In the genomic region with DNA sequence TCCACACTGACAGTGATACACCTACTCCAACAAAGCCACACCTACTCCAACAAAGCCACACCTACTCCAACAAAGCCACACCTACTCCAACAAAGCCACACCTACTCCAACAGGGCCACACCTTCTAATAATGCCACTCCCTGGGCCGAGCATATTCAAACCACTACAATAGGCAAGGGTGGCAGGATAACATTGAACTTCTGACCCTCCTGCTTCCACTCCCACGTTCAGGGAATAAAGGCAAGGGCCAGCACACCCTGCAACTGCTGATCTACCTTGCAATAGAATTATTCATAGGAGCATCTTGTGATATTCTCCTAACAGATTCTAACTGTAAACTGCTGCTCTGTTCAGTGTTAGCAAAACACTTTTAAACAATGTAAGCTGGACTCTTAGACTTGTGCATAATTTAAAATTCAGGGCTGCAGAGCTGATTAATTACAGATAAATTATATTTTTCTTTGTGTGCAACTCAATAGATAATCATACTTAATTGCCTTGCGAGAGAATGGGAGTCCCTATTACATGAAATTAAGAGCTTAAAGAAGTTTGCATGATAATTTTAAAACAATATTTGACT, we compare ENCODE assay signal across 21 mouse cellular contexts.
A peak's percentile ranks its signal among the peaks of the same experiment; 100 is the strongest.
DNase-seq lines count a peak whose midpoint lies in the region; ATAC-seq lines count a peak whose summit lies in the region.
"Had no signal": no experiment of that assay in that cellular context is flagged by ENCODE, and none has a peak within 500 bp of the region (broad histone marks: within the 10 kb centered on the region; RNA-seq: fewer than 3 reads in every experiment).

No protein-coding gene starts in this region.

- no peak overlapping the region for H3K4me3 ChIP-seq in forebrain, embryonic 14.5 days (ENCODE audit: low read depth, low read length)
- H3K4me3 ChIP-seq in forebrain, embryonic 13.5 days, result no peak overlapping the region
- no peak overlapping the region for H3K4me3 ChIP-seq in forebrain, embryonic 16.5 days (replicated peaks; ENCODE audit: low read length)
- no peak overlapping the region for H3K4me3 ChIP-seq in forebrain, embryonic 12.5 days (replicated peaks)
- H3K4me3 ChIP-seq: embryonic facial prominence, embryonic 10.5 days; embryonic facial prominence, embryonic 12.5 days had no signal

- no peaks in the 10 kb centered on the region for H3K27me3 ChIP-seq in forebrain, embryonic 14.5 days (replicated peaks; ENCODE audit: control insufficient read depth, insufficient read depth, low read length)
- no peaks in the 10 kb centered on the region for H3K27me3 ChIP-seq in forebrain, embryonic 13.5 days
- no peaks in the 10 kb centered on the region for H3K27me3 ChIP-seq in forebrain, embryonic 16.5 days (replicated peaks; ENCODE audit: control insufficient read depth, insufficient read depth, low read length)
- H3K27me3 ChIP-seq in forebrain, embryonic 12.5 days, result no peaks in the 10 kb centered on the region
- H3K27me3 ChIP-seq: CH12.LX; embryonic facial prominence, embryonic 12.5 days had no signal

- peak; percentile 58 for ATAC-seq in forebrain, embryonic 14.5 days
- no peak for ATAC-seq in forebrain, embryonic 13.5 days
- peak; percentile 61 for ATAC-seq in forebrain, embryonic 16.5 days
- ATAC-seq in forebrain, embryonic 12.5 days (ENCODE audit: low FRiP score), result no peak
- ATAC-seq: CD4-positive, CD25-positive, alpha-beta regulatory T cell, adult 4 months; forebrain, postnatal 0 days had no signal

- H3K4me1 ChIP-seq in forebrain, embryonic 14.5 days (ENCODE audit: control insufficient read depth, insufficient read depth, low read length), result 0 out of 2 replicates have a peak, but pooled peaks cover 3% of the 10 kb centered on the region
- peaks cover 7% of the 10 kb centered on the region; the same call in 1 of the 2 replicates for H3K4me1 ChIP-seq in forebrain, embryonic 13.5 days
- peaks cover 10% of the 10 kb centered on the region for H3K4me1 ChIP-seq in forebrain, embryonic 16.5 days (replicated peaks; ENCODE audit: control insufficient read depth, insufficient read depth, low read length)
- H3K4me1 ChIP-seq in forebrain, embryonic 12.5 days, result peaks cover 5% of the 10 kb centered on the region
- H3K4me1 ChIP-seq: embryonic facial prominence, embryonic 10.5 days had no signal

- H3K9me3 ChIP-seq in forebrain, embryonic 14.5 days (replicated peaks; ENCODE audit: control insufficient read depth, low read length), result no peaks in the 10 kb centered on the region
- no peaks in the 10 kb centered on the region for H3K9me3 ChIP-seq in forebrain, embryonic 13.5 days (replicated peaks)
- no peaks in the 10 kb centered on the region for H3K9me3 ChIP-seq in forebrain, embryonic 16.5 days (ENCODE audit: control insufficient read depth, low read length)
- H3K9me3 ChIP-seq in forebrain, embryonic 12.5 days, result no peaks in the 10 kb centered on the region
- H3K9me3 ChIP-seq: embryonic facial prominence, embryonic 10.5 days; embryonic facial prominence, embryonic 12.5 days had no signal

- no peaks in the 10 kb centered on the region for H3K36me3 ChIP-seq in forebrain, embryonic 14.5 days (ENCODE audit: control insufficient read depth, insufficient read depth, low read length)
- no peaks in the 10 kb centered on the region for H3K36me3 ChIP-seq in forebrain, embryonic 13.5 days (ENCODE audit: poor library complexity, severe bottlenecking)
- H3K36me3 ChIP-seq in forebrain, embryonic 16.5 days (ENCODE audit: control insufficient read depth, insufficient read depth), result no peaks in the 10 kb centered on the region
- H3K36me3 ChIP-seq in forebrain, embryonic 12.5 days (replicated peaks), result no peaks in the 10 kb centered on the region
- H3K36me3 ChIP-seq: embryonic facial prominence, embryonic 10.5 days; embryonic facial prominence, embryonic 12.5 days had no signal

- H3K4me2 ChIP-seq in forebrain, embryonic 14.5 days (ENCODE audit: low read length), result no peak overlapping the region
- H3K4me2 ChIP-seq in forebrain, embryonic 13.5 days, result no peak overlapping the region
- H3K4me2 ChIP-seq in forebrain, embryonic 16.5 days (ENCODE audit: low read length), result no peak overlapping the region
- no peak overlapping the region for H3K4me2 ChIP-seq in forebrain, embryonic 12.5 days
- H3K4me2 ChIP-seq: embryonic facial prominence, embryonic 12.5 days had no signal

- H3K9ac ChIP-seq in forebrain, embryonic 14.5 days (ENCODE audit: low read length), result no peak overlapping the region
- no peak overlapping the region for H3K9ac ChIP-seq in forebrain, embryonic 13.5 days
- H3K9ac ChIP-seq in forebrain, embryonic 16.5 days (replicated peaks; ENCODE audit: low read depth, low read length), result no peak overlapping the region
- no peak overlapping the region for H3K9ac ChIP-seq in forebrain, embryonic 12.5 days
- H3K9ac ChIP-seq: embryonic facial prominence, embryonic 12.5 days; forebrain, postnatal 0 days had no signal

- no peak overlapping the region for H3K27ac ChIP-seq in forebrain, embryonic 14.5 days (ENCODE audit: low read depth, low read length)
- H3K27ac ChIP-seq in forebrain, embryonic 13.5 days, result no peak overlapping the region
- H3K27ac ChIP-seq in forebrain, embryonic 16.5 days (ENCODE audit: low read length), result no peak overlapping the region
- H3K27ac ChIP-seq in forebrain, embryonic 12.5 days, result no peak overlapping the region
- H3K27ac ChIP-seq: embryonic facial prominence, embryonic 10.5 days; embryonic facial prominence, embryonic 12.5 days had no signal

- WGBS in forebrain, embryonic 14.5 days, result 61% methylated on average over 3 of the region's 3 CpGs
- WGBS in forebrain, embryonic 13.5 days, result 50% methylated on average over 3 of the region's 3 CpGs
- WGBS in forebrain, embryonic 16.5 days, result 55% methylated on average over 3 of the region's 3 CpGs
- 54% methylated on average over 3 of the region's 3 CpGs for WGBS in forebrain, embryonic 12.5 days

- peak; percentile 49 for DNase-seq in forebrain, embryonic 14.5 days (ENCODE audit: low spot score)
- DNase-seq in ZHBTc4 (ENCODE audit: low read depth, low spot score), result peak; percentile 46
- DNase-seq in urinary bladder, adult 18-20 months (ENCODE audit: low spot score in 2 of 2), result no peak
- DNase-seq in spleen, adult 18-20 months, result no peak
- DNase-seq: adrenal gland, adult 2 months; adrenal gland, postnatal 10 days; adrenal gland, postnatal 25 days; B cell, adult 2 months; cerebellum, adult 11-12 months; cerebellum, adult 2 months; cerebellum, adult 9-10 months; cerebellum, postnatal 10 days; cerebellum, postnatal 25 days; forebrain, postnatal 0 days had no signal

Comparison
In these comparisons a context has a peak if more than half of its experiments do, and no peak if none do; other contexts are left out.
1. ATAC-seq: peak in forebrain, embryonic 14.5 days (single experiment) and forebrain, embryonic 16.5 days (single experiment); none in forebrain, embryonic 13.5 days (single experiment) and forebrain, embryonic 12.5 days (single experiment).
2. DNase-seq: peak in forebrain, embryonic 14.5 days (single experiment) and ZHBTc4 (single experiment); none in urinary bladder, adult 18-20 months (0 of 2) and spleen, adult 18-20 months (0 of 2).